Mouse (Mus musculus) kidney, postnatal 25 days (tissue): ENCODE data around the gene Leng1.

Source experiments
- DNase-seq, 2 experiments: peaks; one replicate each; pipeline ENCODE4 v3.0.0; 2021; ENCODE audit warnings: mixed read lengths in 2 of 2

Leng1 gene

GRCm38 (mm10) chr7:3629030-3629429 lies 36.6 kb downstream of the Leng1 start:
- DNase-seq: no peak

- peak; percentile 91 to 96 for DNase-seq
Measured at GRCm38 (mm10) chr7:3617242-3617995, 48.2 kb downstream of the Leng1 start, which contains the start of gene Ndufa3. TSS of gene Ndufa3 (plus strand) at chr7:3617373.

GRCm38 (mm10) chr7:3616389-3617241 lies 49.0 kb downstream of the Leng1 start:
- peak in 1 of 2 experiments; percentile 57 for DNase-seq

GRCm38 (mm10) chr7:3616057-3616388 lies 49.6 kb downstream of the Leng1 start, which contains the start of gene Oscar:
TSS of gene Oscar (minus strand) at chr7:3616157.
- no peak for DNase-seq

- DNase-seq: no peak
Measured at GRCm38 (mm10) chr7:3614021-3614420, 51.6 kb downstream of the Leng1 start.

- DNase-seq: no peak
Measured at GRCm38 (mm10) chr7:3611006-3611405, 54.6 kb downstream of the Leng1 start.

- no peak for DNase-seq
Measured at GRCm38 (mm10) chr7:3610437-3610836, 55.2 kb downstream of the Leng1 start.
